Mouse (Mus musculus): ENCODE data around the gene Nop14.
"Not testable (repeated sequence)": the region's sequence is repeated elsewhere in the genome, so short reads cannot be mapped to it uniquely, and the experiment has no call there.

Gene Nop14

GRCm38 (mm10) chr5:34608226-34608625 lies 51.7 kb downstream of the Nop14 start:
- DNase-seq = peak; percentile 51

GRCm38 (mm10) chr5:34607100-34607880 lies 52.7 kb downstream of the Nop14 start:
- DNase-seq = peak; percentile 64

GRCm38 (mm10) chr5:34604576-34604975 lies 55.4 kb downstream of the Nop14 start:
- DNase-seq = no peak

- DNase-seq = no peak
These were observed 66.7 kb downstream of the Nop14 start for GRCm38 (mm10) chr5:34593202-34593727.

- DNase-seq = no peak
These were observed 67.3 kb downstream of the Nop14 start for GRCm38 (mm10) chr5:34592666-34593065.

- not testable (repeated sequence) for DNase-seq
These were observed 67.7 kb downstream of the Nop14 start for GRCm38 (mm10) chr5:34592224-34592623.

GRCm38 (mm10) chr5:34591388-34592004 lies 68.5 kb downstream of the Nop14 start:
- no peak for DNase-seq

- no peak for DNase-seq
These were observed 69.2 kb downstream of the Nop14 start for GRCm38 (mm10) chr5:34590702-34591101.

- no peak for DNase-seq
These were observed 69.9 kb downstream of the Nop14 start for GRCm38 (mm10) chr5:34590059-34590458.
